Mouse (Mus musculus) embryonic facial prominence, embryonic 12.5 days (tissue): ENCODE results near the gene Ptges3l. TPM values are rescaled to one million over a fixed set of nuclear protein-coding genes. Genes with fewer than 3 reads are reported as not detected.
A peak's percentile ranks its signal among the peaks of the same experiment; 100 is the strongest.
"Not testable (repeated sequence)": the region's sequence is repeated elsewhere in the genome, so short reads cannot be mapped to it uniquely, and the experiment has no call there.

Experiments
- ATAC-seq: fragments of 200-750 bp; cut with Nextera tagmentation; 2 replicates; pipeline ENCODE4 v1.8.0; 2017; ENCODE audit not compliant: insufficient number of reproducible peaks, insufficient read depth, low FRiP score, low TSS enrichment
- H3K27ac ChIP-seq: fragments of 300-500 bp; sonication (generic); 2 replicates; pipeline ENCODE4 v1.5.1; 2016; ENCODE audit warnings: mild to moderate bottlenecking
- H3K27me3 ChIP-seq: fragments of 300-500 bp; sonication (generic); 2 replicates; pipeline ENCODE4 v1.6.1; 2016; ENCODE audit warnings: mild to moderate bottlenecking, moderate library complexity
- H3K36me3 ChIP-seq: fragments of 300-500 bp; sonication (generic); 2 replicates; pipeline ENCODE4 v1.6.1; 2016; ENCODE audit warnings: mild to moderate bottlenecking
- H3K4me1 ChIP-seq: fragments of 300-500 bp; sonication (generic); 2 replicates; pipeline ENCODE4 v1.6.1; 2016
- H3K4me2 ChIP-seq: fragments of 300-500 bp; sonication (generic); replicated peaks from 2 replicates; pipeline ENCODE4 v1.6.1; 2016; ENCODE audit warnings: mild to moderate bottlenecking, moderate library complexity
- H3K4me3 ChIP-seq: fragments of 300-500 bp; sonication (generic); 2 replicates; pipeline ENCODE4 v1.5.1; 2016; ENCODE audit warnings: mild to moderate bottlenecking
- H3K9ac ChIP-seq: fragments of 300-500 bp; sonication (generic); 2 replicates; pipeline ENCODE4 v1.6.1; 2016; ENCODE audit warnings: mild to moderate bottlenecking, moderate library complexity
- H3K9me3 ChIP-seq: fragments of 300-500 bp; sonication (generic); 2 replicates; pipeline ENCODE4 v1.6.1; 2016; ENCODE audit warnings: mild to moderate bottlenecking, moderate library complexity
- WGBS: fragments of 180-500 bp; shearing (Covaris S2); methylation state at CpG from one replicate; pipeline ENCODE4 v1.1.7; 2016; 5-methylcytosine and 5-hydroxymethylcytosine counted together
- polyA plus RNA-seq: library from polyadenylated mRNA; unstranded; fragments of >200 nt; fragmentation: Nextera tagmentation; extraction: Ambion mirVana; gene quantifications from 2 replicates; pipeline ENCODE4 v1.2.1, GENCODE M21; 2016

Ptges3l gene
- polyA plus RNA-seq, 1 experiment from 2014 or later = 7.4 TPM

- Histone ChIP-seq H3K27me3 (no peaks in the 10 kb centered on the region), H3K4me1 (peaks cover 12% of the 10 kb centered on the region; the same call in 1 of the 2 replicates), H3K4me2 (no peak overlapping the region), H3K36me3 (peaks cover 4% of the 10 kb centered on the region; the same call in 1 of the 2 replicates), H3K9me3 (no peaks in the 10 kb centered on the region), H3K4me3 (no peak overlapping the region), H3K9ac (no peak overlapping the region), H3K27ac (0 out of 2 replicates have a peak overlapping the region, but pooled peaks have one; percentile 38)
- ATAC-seq = no peak
- WGBS = 17% methylated on average over 6 of the region's 6 CpGs
Observed at GRCm38 (mm10) chr11:101454702-101455101, 29.6 kb upstream of the Ptges3l start.

- H3K9ac ChIP-seq = no peak overlapping the region
- H3K36me3 ChIP-seq = no peaks in the 10 kb centered on the region
- no peak for ATAC-seq
- H3K4me1 ChIP-seq = 0 out of 2 replicates have a peak, but pooled peaks cover 14% of the 10 kb centered on the region
- 71% methylated on average over 10 of the region's 10 CpGs for WGBS
- H3K4me3 ChIP-seq = no peak overlapping the region
- no peak overlapping the region for H3K27ac ChIP-seq
- no peaks in the 10 kb centered on the region for H3K9me3 ChIP-seq
- no peaks in the 10 kb centered on the region for H3K27me3 ChIP-seq
- no peak overlapping the region for H3K4me2 ChIP-seq
Observed at GRCm38 (mm10) chr11:101452093-101452774, 27.1 kb upstream of the Ptges3l start.

- no peak overlapping the region for H3K4me2 ChIP-seq
- H3K27ac ChIP-seq = no peak overlapping the region
- ATAC-seq = no peak
- H3K36me3 ChIP-seq = no peaks in the 10 kb centered on the region
- 90% methylated on average over 10 of the region's 10 CpGs for WGBS
- no peak overlapping the region for H3K9ac ChIP-seq
- no peaks in the 10 kb centered on the region for H3K9me3 ChIP-seq
- H3K4me3 ChIP-seq = no peak overlapping the region
- no peaks in the 10 kb centered on the region for H3K27me3 ChIP-seq
- H3K4me1 ChIP-seq = 0 out of 2 replicates have a peak, but pooled peaks cover 14% of the 10 kb centered on the region
Observed at GRCm38 (mm10) chr11:101451536-101451935, 26.4 kb upstream of the Ptges3l start.

- WGBS = 85% methylated on average over 3 of the region's 3 CpGs
- H3K36me3 ChIP-seq = peaks cover 7% of the 10 kb centered on the region
- H3K9me3 ChIP-seq = no peaks in the 10 kb centered on the region
- H3K27ac ChIP-seq = no peak overlapping the region
- H3K27me3 ChIP-seq = no peaks in the 10 kb centered on the region
- H3K4me3 ChIP-seq = no peak overlapping the region
- no peak overlapping the region for H3K9ac ChIP-seq
- H3K4me2 ChIP-seq = no peak overlapping the region
- H3K4me1 ChIP-seq = 0 out of 2 replicates have a peak, but pooled peaks cover 14% of the 10 kb centered on the region
- ATAC-seq = no peak
Observed at GRCm38 (mm10) chr11:101450394-101450793, 25.3 kb upstream of the Ptges3l start.

GRCm38 (mm10) chr11:101449596-101449995 is 24.5 kb upstream of the Ptges3l start:
- H3K36me3 ChIP-seq = peaks cover 15% of the 10 kb centered on the region
- WGBS = 86% methylated on average over 4 of the region's 4 CpGs
- H3K4me1 ChIP-seq, H3K27me3 ChIP-seq, H3K9me3 ChIP-seq, H3K4me2 ChIP-seq, H3K4me3 ChIP-seq, H3K9ac ChIP-seq, ATAC-seq, H3K27ac ChIP-seq: not testable (repeated sequence)

- 83% methylated on average over 4 of the region's 4 CpGs for WGBS
- Histone ChIP-seq H3K4me3 (no peak overlapping the region), H3K4me1 (peaks cover 7% of the 10 kb centered on the region)
Observed at GRCm38 (mm10) chr11:101448899-101449298, 23.8 kb upstream of the Ptges3l start.

GRCm38 (mm10) chr11:101448274-101448746 is 23.2 kb upstream of the Ptges3l start, which contains the start of gene Ifi35:
Gene Ifi35, plus strand, starts transcription at chr11:101448407.
- H3K4me3 ChIP-seq = peak within 1 kb of the TSS; percentile 25; the same call in 1 of the 2 replicates
- H3K27me3 ChIP-seq = no peaks in the 10 kb centered on the region
- peaks cover 28% of the 10 kb centered on the region for H3K36me3 ChIP-seq
- peak within 1 kb of the TSS; percentile 31 for H3K4me2 ChIP-seq
- peaks cover 13% of the 10 kb centered on the region for H3K4me1 ChIP-seq
- H3K9ac ChIP-seq = peak within 1 kb of the TSS; percentile 40
- no peak for ATAC-seq
- no peaks in the 10 kb centered on the region for H3K9me3 ChIP-seq
- WGBS = 33% methylated on average over 10 of the region's 10 CpGs
- H3K27ac ChIP-seq = peak within 1 kb of the TSS; percentile 42; the same call in 1 of the 2 replicates

More at GRCm38 (mm10) chr11:101448899-101449298, 23.8 kb upstream of the Ptges3l start:
- Histone ChIP-seq H3K4me2 (peak overlapping the region; percentile 31), H3K36me3 (peaks cover 22% of the 10 kb centered on the region), H3K27ac (no peak overlapping the region), H3K27me3 (no peaks in the 10 kb centered on the region), H3K9me3 (no peaks in the 10 kb centered on the region), H3K9ac (no peak overlapping the region)
- ATAC-seq = no peak

- Histone ChIP-seq H3K27me3 (no peaks in the 10 kb centered on the region), H3K4me2 (no peak overlapping the region), H3K4me1 (peaks cover 17% of the 10 kb centered on the region), H3K9ac (no peak overlapping the region), H3K27ac (no peak overlapping the region; the same call in 1 of the 2 replicates), H3K36me3 (peaks cover 28% of the 10 kb centered on the region), H3K4me3 (no peak overlapping the region; the same call in 1 of the 2 replicates), H3K9me3 (no peaks in the 10 kb centered on the region)
- 82% methylated on average over 5 of the region's 5 CpGs for WGBS
- no peak for ATAC-seq
Observed at GRCm38 (mm10) chr11:101447786-101448185, 22.7 kb upstream of the Ptges3l start.

GRCm38 (mm10) chr11:101446860-101447259 is 21.7 kb upstream of the Ptges3l start:
- not testable (repeated sequence) for H3K9ac ChIP-seq, H3K27ac ChIP-seq, H3K4me3 ChIP-seq, ATAC-seq, H3K9me3 ChIP-seq, H3K4me2 ChIP-seq, H3K27me3 ChIP-seq
- H3K36me3 ChIP-seq = peaks cover 28% of the 10 kb centered on the region
- 89% methylated on average over 8 of the region's 8 CpGs for WGBS
- H3K4me1 ChIP-seq = peaks cover 17% of the 10 kb centered on the region

GRCm38 (mm10) chr11:101446319-101446718 is 21.2 kb upstream of the Ptges3l start:
- Histone ChIP-seq H3K4me2 (no peak overlapping the region), H3K9ac (no peak overlapping the region), H3K27me3 (no peaks in the 10 kb centered on the region), H3K4me3 (no peak overlapping the region), H3K27ac (no peak overlapping the region), H3K4me1 (peaks cover 17% of the 10 kb centered on the region), H3K9me3 (no peaks in the 10 kb centered on the region), H3K36me3 (peaks cover 28% of the 10 kb centered on the region)
- WGBS = 85% methylated on average over 1 of the region's 1 CpGs
- ATAC-seq = no peak

- peak overlapping the region; percentile 92 for H3K9ac ChIP-seq
- peaks cover 12% of the 10 kb centered on the region for H3K4me1 ChIP-seq
- H3K4me2 ChIP-seq = peak overlapping the region; percentile 92
- H3K36me3 ChIP-seq = peaks cover 28% of the 10 kb centered on the region
- no peaks in the 10 kb centered on the region for H3K9me3 ChIP-seq
- peak overlapping the region; percentile 94 for H3K27ac ChIP-seq
- peak overlapping the region; percentile 84 for H3K4me3 ChIP-seq
- H3K27me3 ChIP-seq = no peaks in the 10 kb centered on the region
- WGBS = under 1% methylated on average over 14 of the region's 14 CpGs
- ATAC-seq = no peak
Observed at GRCm38 (mm10) chr11:101442760-101443159, 17.6 kb upstream of the Ptges3l start.

GRCm38 (mm10) chr11:101442127-101442693 is 17.1 kb upstream of the Ptges3l start, which contains the start of gene Rpl27:
Gene Rpl27, plus strand, starts transcription at chr11:101442298.
- Histone ChIP-seq H3K36me3 (peaks cover 28% of the 10 kb centered on the region), H3K4me3 (peak within 1 kb of the TSS; percentile 84), H3K4me2 (peak within 1 kb of the TSS; percentile 92), H3K27me3 (no peaks in the 10 kb centered on the region), H3K27ac (peak within 1 kb of the TSS; percentile 94), H3K9me3 (no peaks in the 10 kb centered on the region), H3K4me1 (peaks cover 12% of the 10 kb centered on the region), H3K9ac (peak within 1 kb of the TSS; percentile 92)
- WGBS = under 1% methylated on average over 42 of the region's 42 CpGs
- ATAC-seq = peak; percentile 99
